Mouse (Mus musculus) left cerebral cortex, adult 11 months (tissue): ENCODE measurements at regions not wholly inside any gene's neighbourhood (a gene's known extent, or its start where the extent isn't known, plus 50 kb on each side); places are given as distances from the start of the nearest gene placed in this dataset.
"Not testable (repeated sequence)": the region's sequence is repeated elsewhere in the genome, so short reads cannot be mapped to it uniquely, and the experiment has no call there.

Experiments used
- DNase-seq: peaks from one replicate; pipeline ENCODE4 v3.0.0; 2022; ENCODE audit warnings: low spot score

GRCm38 (mm10) chr5:10550115-10550514 lies 303.8 kb upstream of the Gm5152 start:
- DNase-seq = not testable (repeated sequence)

- DNase-seq = peak; percentile 73
These were observed 316.0 kb upstream of the Gm5152 start for GRCm38 (mm10) chr5:10562321-10562720.

GRCm38 (mm10) chr5:10592392-10592791 lies 346.1 kb upstream of the Gm5152 start:
- no peak for DNase-seq

GRCm38 (mm10) chr5:10600774-10601173 lies 346.8 kb upstream of the Gm8871 start:
- DNase-seq = no peak

DNA sequence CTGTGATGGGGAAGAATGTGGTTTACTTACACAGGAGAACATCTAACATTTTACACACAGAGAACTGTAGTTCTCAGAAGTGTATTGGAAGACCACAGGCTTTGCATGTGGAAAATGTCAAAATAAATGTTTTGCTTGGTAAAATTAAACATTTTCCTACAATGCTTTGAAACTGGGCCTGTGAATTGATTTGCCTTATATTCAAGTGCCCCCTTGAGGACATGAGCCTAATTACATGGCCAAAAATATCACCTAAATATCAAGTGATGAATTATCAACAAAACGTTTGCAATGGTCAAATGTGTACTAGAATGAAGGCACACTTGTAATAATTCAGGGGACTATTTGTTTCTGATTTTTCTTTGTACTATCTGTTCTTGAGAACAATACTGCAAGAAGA lies 314.4 kb upstream of the Gm8871 start:
- DNase-seq = peak; percentile 30

DNA sequence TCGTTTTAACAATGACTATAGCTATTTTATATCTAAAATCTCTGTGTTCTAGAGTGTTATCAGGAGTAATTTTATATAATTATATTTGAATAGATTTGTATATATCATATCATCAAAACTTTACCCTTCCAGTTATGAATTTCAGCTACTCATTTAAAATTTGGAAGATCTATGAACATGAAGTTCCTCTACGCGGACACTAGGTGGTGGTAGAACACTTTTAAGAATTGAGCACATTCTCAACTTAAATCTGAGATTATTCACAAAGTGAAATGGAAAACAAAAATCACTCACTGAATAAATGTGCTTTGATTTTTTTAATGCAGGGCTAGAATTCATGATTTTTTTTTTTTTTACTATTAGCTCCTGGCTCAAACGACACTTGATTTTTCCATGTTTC lies 299.5 kb upstream of the Gm8871 start:
- no peak for DNase-seq

- no peak for DNase-seq
These were observed 284.3 kb upstream of the Gm8871 start for GRCm38 (mm10) chr5:10663301-10663700.

GRCm38 (mm10) chr5:10674199-10674598 lies 273.4 kb upstream of the Gm8871 start:
- DNase-seq = no peak

GRCm38 (mm10) chr5:10685519-10685918 lies 262.1 kb upstream of the Gm8871 start:
- DNase-seq = peak; percentile 17

- no peak for DNase-seq
These were observed 220.5 kb upstream of the Gm8871 start for GRCm38 (mm10) chr5:10727056-10727455.

GRCm38 (mm10) chr5:10749546-10749945 lies 198.1 kb upstream of the Gm8871 start:
- no peak for DNase-seq

- no peak for DNase-seq
These were observed 180.1 kb upstream of the Gm8871 start for GRCm38 (mm10) chr5:10767469-10767868.
